Mouse (Mus musculus): ENCODE results near the gene Dock3. TPM values are rescaled to one million over a fixed set of nuclear protein-coding genes. Genes with fewer than 3 reads are reported as not detected.
"Not testable (repeated sequence)": the region's sequence is repeated elsewhere in the genome, so short reads cannot be mapped to it uniquely, and the experiment has no call there.

Gene Dock3
- total RNA-seq, 2 experiments from 2014 or later = 0.33 TPM; not detected in 1

DNA sequence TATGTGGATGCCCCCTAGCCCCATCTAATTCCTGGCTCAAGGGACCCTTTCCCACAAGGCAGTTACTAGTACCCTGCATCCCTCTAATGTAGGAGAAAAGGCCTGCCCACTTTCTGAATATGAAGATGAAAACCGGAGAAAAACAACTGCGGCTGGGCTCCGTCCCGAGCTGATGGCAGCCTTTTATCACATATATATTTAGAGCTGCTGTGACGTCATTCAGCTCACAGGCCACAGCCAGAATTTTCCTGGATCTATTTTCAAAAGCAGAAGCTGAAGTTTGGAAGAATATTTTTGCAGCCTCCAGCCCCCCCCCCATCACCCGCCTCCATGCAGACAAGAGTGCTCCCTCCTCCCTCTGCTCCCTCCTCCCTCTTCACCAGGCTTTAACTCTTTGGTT is 27.9 kb upstream of the Dock3 start:
- DNase-seq (ENCODE audit: low spot score) = no peak

GRCm38 (mm10) chr9:107255596-107255995 is 23.9 kb upstream of the Dock3 start:
- no peak for DNase-seq (ENCODE audit: low spot score)

DNA sequence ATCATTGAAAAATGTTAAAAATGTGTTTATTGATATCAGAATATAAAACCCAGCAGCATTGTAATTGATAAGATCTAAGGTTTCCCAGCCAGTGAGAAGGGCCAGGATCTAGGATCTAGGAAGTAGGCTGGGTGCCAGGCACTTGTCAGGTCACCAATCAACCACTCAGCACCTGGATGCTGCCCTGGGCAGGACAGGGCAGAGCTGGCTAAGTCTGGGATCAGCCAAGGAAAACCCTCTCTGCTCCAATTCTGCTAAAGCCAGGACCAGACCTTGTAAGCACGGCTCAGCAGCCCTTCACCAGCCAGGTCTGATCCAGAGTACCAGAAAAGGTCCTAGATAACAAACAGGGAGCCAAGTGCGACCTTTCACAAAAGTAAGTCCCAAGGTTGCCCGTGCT is 23.2 kb upstream of the Dock3 start:
- peak; percentile 54 for DNase-seq (ENCODE audit: low spot score)

DNA sequence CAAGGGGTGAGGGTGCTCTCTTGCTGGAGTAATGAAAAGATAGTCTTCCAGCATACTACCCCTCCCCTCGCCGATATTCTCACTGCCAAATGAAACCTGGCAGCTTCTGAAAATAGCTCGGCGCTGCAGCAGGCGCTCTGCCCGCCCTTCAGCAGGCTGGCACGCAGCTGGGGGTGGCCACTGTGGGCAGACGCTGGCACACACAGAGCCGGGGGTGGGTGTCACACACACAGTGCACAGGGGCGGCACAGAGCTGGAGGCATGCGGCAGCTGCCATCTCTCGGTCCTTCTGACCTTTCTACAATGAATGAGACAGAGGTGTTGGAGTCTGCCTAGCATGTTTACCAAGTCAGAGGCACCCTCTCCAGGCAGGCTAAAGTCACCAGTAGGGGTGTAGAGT is 22.8 kb upstream of the Dock3 start:
- peak; percentile 62 for DNase-seq (ENCODE audit: low spot score)

- DNase-seq (ENCODE audit: low spot score) = no peak
Observed at GRCm38 (mm10) chr9:107252164-107252563, 20.5 kb upstream of the Dock3 start.

DNA sequence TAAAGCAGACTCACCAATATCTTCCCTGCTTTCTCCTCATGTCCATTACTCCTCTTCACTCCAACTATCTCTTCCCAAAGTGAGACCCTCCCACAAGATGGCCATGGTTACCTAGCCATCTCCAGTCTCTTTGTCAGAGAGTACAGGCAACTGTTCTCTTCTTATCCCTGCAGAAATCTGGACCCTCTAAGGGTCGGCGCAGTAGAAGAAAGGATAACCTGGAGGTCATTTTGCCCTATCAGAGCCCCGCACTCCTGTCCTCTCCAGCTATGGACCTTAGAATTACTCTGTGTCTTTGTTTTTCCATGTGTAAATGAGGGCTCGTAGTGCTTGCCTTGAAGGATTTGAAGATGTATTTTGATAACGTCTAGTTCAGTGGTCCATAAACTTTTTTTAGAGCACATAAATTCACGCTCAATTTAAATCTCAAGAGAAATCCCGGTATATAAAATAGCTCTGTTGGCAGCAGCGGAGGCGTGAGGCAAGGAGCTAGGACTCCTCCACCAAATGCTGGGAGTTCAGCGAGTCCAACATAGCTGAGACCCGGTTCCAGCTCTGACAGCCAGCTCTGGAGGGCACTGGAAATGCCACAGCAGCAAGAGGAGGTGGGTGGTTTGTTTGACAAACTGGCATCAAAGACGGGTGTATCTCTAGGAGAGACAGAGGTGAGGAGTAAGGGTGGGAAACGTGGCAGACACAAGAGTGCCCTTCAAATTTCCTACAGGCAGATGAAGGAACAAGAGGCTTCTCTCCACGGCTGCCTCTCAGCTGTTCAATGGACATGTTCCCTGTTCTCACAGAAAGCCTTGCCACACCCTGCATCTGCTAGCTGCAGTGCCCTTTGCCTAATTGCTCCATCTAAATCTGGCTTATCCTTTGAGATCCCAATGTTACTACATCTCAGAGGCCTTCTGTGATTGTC is 19.0 kb upstream of the Dock3 start:
- no peak for DNase-seq (ENCODE audit: low spot score)

- DNase-seq (ENCODE audit: low spot score) = no peak
Observed at GRCm38 (mm10) chr9:107249154-107249553, 17.4 kb upstream of the Dock3 start.

DNA sequence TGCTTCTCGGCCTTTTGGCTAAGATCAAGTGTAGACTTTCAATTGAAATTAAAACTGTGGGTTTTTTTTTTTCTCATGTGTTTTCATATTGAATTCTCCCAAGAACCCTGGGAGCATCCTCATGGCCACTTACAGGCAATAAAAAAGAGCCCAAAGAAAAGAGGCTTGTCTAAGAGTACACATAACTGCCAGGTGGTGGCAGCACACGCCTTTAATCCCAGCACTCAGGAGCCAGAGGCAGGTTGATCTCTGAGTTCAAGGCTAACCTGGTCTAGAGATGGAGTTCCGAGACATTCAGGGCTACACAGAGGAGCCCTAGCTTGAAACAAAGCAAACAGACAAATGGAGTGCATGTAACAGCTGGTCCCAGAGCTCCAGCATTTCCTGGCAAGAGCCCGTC is 14.5 kb upstream of the Dock3 start:
- DNase-seq (ENCODE audit: low spot score) = no peak

DNA sequence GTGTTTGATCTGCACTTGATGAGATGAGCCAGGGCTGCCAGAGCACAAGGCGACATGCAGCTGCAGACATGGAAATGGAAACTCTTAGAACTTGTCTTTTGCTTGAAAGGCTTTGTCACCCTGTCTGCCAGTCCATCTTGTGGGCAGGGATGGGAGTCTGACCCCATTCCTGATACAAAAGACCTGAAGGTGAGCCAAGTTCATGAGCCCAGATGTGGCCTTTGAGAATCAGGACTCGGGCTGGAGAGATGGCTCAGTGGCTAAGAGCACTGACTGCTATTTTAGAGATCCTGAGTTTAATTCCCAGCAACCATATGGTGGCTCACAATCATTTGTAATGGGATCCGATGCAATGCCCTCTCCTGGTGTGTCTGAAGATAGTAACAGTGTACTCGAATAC is 13.6 kb upstream of the Dock3 start:
- DNase-seq (ENCODE audit: low spot score) = no peak

GRCm38 (mm10) chr9:107236151-107236550 is 4.4 kb upstream of the Dock3 start:
- DNase-seq (ENCODE audit: low spot score) = no peak

DNA sequence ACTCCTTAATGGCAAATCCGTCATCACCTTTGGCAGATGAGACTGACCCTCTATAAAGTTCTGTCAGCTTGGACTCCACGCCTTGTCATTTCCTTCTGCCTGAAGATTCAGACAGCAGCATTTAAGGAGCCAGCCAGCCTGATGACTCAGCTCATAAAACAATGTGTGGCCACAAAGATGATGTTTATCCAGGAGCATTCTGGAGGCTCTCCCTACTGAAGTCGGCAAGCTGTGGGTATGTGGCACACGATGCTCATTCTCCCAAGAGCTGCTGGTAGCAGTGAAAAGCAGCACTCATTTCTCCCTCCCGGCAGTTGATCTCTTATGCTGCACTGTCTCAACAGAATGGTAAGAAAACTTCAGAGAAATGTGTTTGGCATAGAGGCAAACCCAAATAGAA is 3.6 kb upstream of the Dock3 start:
- DNase-seq (ENCODE audit: low spot score) = no peak

GRCm38 (mm10) chr9:107232140-107232539 is 431 bp upstream of the Dock3 start:
- DNase-seq (ENCODE audit: low spot score) = no peak

DNA sequence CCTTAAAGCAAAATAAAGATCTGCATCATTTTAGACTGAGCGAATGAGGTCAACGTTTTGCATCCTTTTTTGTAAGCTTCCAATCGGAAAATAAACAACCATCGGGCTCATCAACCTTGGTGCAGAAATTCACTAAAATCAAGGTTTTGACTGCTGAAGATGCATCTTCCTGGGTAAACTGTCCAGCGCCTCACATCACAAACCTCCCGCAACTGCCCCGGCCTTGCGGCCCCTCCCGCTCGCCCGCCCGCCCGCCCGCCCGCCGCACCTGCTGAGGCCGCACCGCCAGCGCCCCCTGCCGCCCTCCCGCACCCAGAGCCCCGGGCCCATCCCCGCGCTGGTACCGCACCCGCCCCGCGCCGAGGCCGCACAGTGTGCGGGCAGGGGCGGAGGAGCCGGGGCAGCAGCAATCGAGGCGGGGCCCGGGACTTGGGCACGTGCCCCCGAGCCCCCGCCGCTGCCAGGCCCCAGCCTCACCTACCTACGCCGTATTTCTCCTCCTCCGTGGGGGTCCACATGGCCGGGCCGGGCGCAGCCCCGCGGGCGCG is 644 bp downstream of the Dock3 start:
- no peak for DNase-seq (ENCODE audit: low spot score)

- DNase-seq (ENCODE audit: low spot score) = no peak
Observed at GRCm38 (mm10) chr9:107224597-107224996, 7.1 kb downstream of the Dock3 start.

DNA sequence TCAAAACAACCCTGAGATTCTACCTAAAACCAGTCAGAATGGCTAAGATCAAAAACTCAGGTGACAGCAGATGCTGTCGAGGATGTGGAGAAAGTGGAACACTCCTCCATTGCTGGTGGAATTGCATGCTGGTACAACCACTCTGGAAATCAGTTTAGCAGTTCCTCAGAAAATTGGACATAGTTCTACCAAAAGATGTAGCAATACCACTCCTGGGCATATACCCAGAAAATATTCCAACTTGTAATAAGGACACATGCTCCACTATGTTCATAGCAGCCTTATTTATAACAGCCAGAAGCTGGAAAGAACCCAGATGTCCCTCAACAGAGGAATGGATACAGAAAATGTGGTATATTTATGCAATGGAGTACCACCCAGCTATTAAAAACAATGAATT is 56.9 kb downstream of the Dock3 start:
- not testable (repeated sequence) for DNase-seq (ENCODE audit: low spot score)

GRCm38 (mm10) chr9:107165792-107166191 is 65.9 kb downstream of the Dock3 start:
- DNase-seq (ENCODE audit: low spot score) = no peak

- no peak for DNase-seq (ENCODE audit: low spot score)
Observed at GRCm38 (mm10) chr9:107164825-107165224, 66.9 kb downstream of the Dock3 start.

DNA sequence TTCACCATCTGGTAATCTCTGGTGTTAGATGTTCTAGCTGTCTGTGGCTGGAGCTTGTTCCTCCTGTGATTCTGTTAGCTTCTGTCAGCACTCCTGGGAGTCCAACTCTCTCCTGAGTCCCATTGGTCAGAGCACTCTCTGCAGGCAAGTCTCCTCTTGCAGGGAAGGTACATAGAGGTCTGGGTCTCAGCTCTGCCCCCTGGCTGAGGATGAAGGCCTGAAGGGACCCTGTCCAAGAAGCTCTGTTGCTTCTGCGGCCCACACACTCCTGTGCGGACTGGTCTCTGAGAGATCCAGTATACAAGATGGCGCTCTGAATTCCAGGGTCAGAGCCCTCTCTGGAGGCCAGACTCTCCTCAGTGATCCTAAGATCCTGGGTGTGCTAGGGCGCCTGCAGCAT is 75.3 kb downstream of the Dock3 start:
- DNase-seq (ENCODE audit: low spot score) = not testable (repeated sequence)

- DNase-seq (ENCODE audit: low spot score) = no peak
Observed at GRCm38 (mm10) chr9:107112791-107113190, 118.9 kb downstream of the Dock3 start.

DNA sequence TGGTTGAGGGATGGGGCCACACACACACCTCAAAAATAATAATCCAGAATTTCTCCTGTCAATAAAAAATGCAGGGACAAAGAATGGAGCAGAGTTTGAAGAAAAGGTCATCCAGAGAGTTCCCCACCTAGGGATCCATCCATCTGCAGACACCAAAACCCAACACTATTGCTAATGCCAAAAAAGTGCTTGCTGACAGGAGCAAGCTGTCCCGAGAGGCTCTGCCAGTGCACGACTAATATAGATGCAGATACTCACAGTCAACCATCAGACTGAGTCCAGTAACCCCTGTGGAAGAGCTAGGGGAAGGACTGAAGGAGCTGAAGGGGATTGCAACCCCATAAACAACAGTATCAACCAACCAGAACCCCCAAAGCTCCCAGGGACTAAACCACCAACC is 119.7 kb downstream of the Dock3 start:
- no peak for DNase-seq (ENCODE audit: low spot score)

GRCm38 (mm10) chr9:107099487-107099886 is 132.2 kb downstream of the Dock3 start:
- DNase-seq (ENCODE audit: low spot score) = no peak

DNA sequence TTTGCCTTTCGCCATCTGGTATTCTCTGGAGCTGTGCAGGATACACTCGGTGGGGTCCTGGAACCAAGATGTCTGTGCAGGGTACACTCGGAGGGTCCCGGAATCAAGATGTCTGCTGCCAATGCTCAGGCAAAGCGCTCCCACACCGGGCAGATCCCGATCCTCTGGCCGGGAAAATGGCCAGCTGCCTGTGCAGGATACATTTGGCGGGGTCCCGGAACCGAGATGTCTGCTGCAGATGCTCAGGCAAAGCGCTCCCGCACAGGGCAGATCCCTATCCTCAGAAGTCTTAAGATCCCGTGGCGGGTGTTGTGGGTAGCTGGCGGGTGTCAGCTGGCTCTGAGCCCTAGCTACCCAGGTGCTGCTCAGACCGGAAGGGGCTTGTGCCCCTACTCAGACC is 142.3 kb downstream of the Dock3 start:
- not testable (repeated sequence) for DNase-seq (ENCODE audit: low spot score)

GRCm38 (mm10) chr9:107087531-107087930 is 144.2 kb downstream of the Dock3 start:
- DNase-seq (ENCODE audit: low spot score) = no peak

All from gastrocnemius, adult 18-20 months (tissue).